In the genomic region with DNA sequence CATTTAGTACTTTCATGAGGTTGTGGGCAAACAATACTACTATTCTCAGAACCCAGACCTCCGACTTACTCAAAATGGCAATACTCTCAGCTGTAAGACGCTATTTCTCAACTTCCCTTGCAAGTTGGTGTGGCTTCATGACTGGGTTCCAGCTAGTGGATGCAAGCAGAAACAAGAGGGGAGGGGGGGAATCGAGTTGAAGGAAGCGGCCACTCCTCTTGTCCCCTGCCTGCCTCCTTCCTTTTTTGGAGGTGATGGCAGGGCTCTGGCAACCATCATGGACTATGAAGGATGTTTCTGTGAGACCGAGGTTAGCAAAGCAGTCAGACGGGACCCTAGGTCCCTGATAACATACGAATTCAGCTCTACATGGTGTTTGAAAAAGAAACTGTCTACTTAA, we compare ENCODE assay signal across 18 mouse cellular contexts.
DNase-seq lines count a peak whose midpoint lies in the region; ATAC-seq lines count a peak whose summit lies in the region.
"Had no signal": no experiment of that assay in that cellular context is flagged by ENCODE, and none has a peak within 500 bp of the region (broad histone marks: within the 10 kb centered on the region; RNA-seq: fewer than 3 reads in every experiment).

No protein-coding gene starts in this region.

- peaks cover 12 to 22% of the 10 kb centered on the region in 2 experiments for H3K4me1 ChIP-seq in heart, embryonic 14.5 days (ENCODE audit: control insufficient read depth in 2 of 2, insufficient read depth in 2 of 2, low read length in 2 of 2)
- peaks cover 31% of the 10 kb centered on the region for H3K4me1 ChIP-seq in limb, embryonic 10.5 days
- H3K4me1 ChIP-seq in forebrain, embryonic 15.5 days, result no peaks in the 10 kb centered on the region
- H3K4me1 ChIP-seq: megakaryocyte, embryonic 14.5 days; neural tube, embryonic 15.5 days had no signal

- H3K36me3 ChIP-seq in heart, embryonic 14.5 days (ENCODE audit: control insufficient read depth, insufficient read depth, low read length), result no peaks in the 10 kb centered on the region
- no peaks in the 10 kb centered on the region for H3K36me3 ChIP-seq in limb, embryonic 10.5 days
- H3K36me3 ChIP-seq in forebrain, embryonic 15.5 days, result no peaks in the 10 kb centered on the region
- H3K36me3 ChIP-seq: hindbrain, embryonic 12.5 days; intestine, embryonic 15.5 days; neural tube, embryonic 15.5 days had no signal

- no peaks in the 10 kb centered on the region for H3K9me3 ChIP-seq in heart, embryonic 14.5 days (ENCODE audit: control insufficient read depth, low read length)
- no peaks in the 10 kb centered on the region for H3K9me3 ChIP-seq in limb, embryonic 10.5 days (replicated peaks)
- H3K9me3 ChIP-seq in forebrain, embryonic 15.5 days, result no peaks in the 10 kb centered on the region
- H3K9me3 ChIP-seq: hindbrain, embryonic 12.5 days; intestine, embryonic 15.5 days; neural tube, embryonic 15.5 days had no signal

- peak overlapping the region; percentile 4 for H3K4me2 ChIP-seq in heart, embryonic 14.5 days (ENCODE audit: low read length)
- H3K4me2 ChIP-seq in forebrain, embryonic 15.5 days (replicated peaks), result no peak overlapping the region
- H3K4me2 ChIP-seq: hindbrain, embryonic 12.5 days; intestine, embryonic 15.5 days; neural tube, embryonic 15.5 days had no signal

- H3K27me3 ChIP-seq in heart, embryonic 14.5 days (ENCODE audit: control insufficient read depth, insufficient read depth, low read length), result no peaks in the 10 kb centered on the region
- H3K27me3 ChIP-seq in limb, embryonic 10.5 days (ENCODE audit: low read depth, poor library complexity, severe bottlenecking), result no peaks in the 10 kb centered on the region
- H3K27me3 ChIP-seq in forebrain, embryonic 15.5 days, result no peaks in the 10 kb centered on the region
- H3K27me3 ChIP-seq: hindbrain, embryonic 12.5 days; intestine, embryonic 15.5 days; neural tube, embryonic 15.5 days had no signal

- peak; percentile 44; the same call in 1 of the 2 replicates for ATAC-seq in heart, embryonic 14.5 days (ENCODE audit: insufficient number of reproducible peaks, insufficient read depth, low FRiP score, low read depth)
- ATAC-seq in forebrain, embryonic 15.5 days (replicated peaks), result no peak
- ATAC-seq: intestine, embryonic 15.5 days had no signal

- 16% methylated on average over 7 of the region's 7 CpGs for WGBS in heart, embryonic 14.5 days
- 64% methylated on average over 7 of the region's 7 CpGs for WGBS in limb, embryonic 10.5 days
- 73% methylated on average over 7 of the region's 7 CpGs for WGBS in forebrain, embryonic 15.5 days

- no peak for DNase-seq in heart, postnatal 10 days
- peak; percentile 35 for DNase-seq in NIH3T3 (ENCODE audit: low read depth)
- no peak for DNase-seq in limb, embryonic 10.5 days (ENCODE audit: low spot score)
- peak; percentile 56 for DNase-seq in lung, postnatal 36 days
- DNase-seq in spleen, postnatal 10 days (ENCODE audit: low spot score in 2 of 2), result no peak
- DNase-seq in ovary, postnatal 14 days (ENCODE audit: low spot score), result no peak
- DNase-seq: cerebellum, adult 11-12 months; cerebellum, postnatal 36 days; gastrocnemius, postnatal 14 days; liver; spleen, adult 18-20 months had no signal

- intact Hi-C loops in heart, postnatal 10 days (cut with DNase I), result no loop called here

- no peak overlapping the region for H3K9ac ChIP-seq in heart, embryonic 14.5 days (ENCODE audit: low read length)
- no peak overlapping the region for H3K9ac ChIP-seq in forebrain, embryonic 15.5 days (replicated peaks)
- H3K9ac ChIP-seq: hindbrain, embryonic 12.5 days; intestine, embryonic 15.5 days; neural tube, embryonic 15.5 days had no signal

- no peak overlapping the region for H3K4me3 ChIP-seq in heart, embryonic 14.5 days (ENCODE audit: control insufficient read depth in 1 of 2, insufficient read depth in 1 of 2, low read depth in 1 of 2, low read length in 2 of 2)
- no peak overlapping the region for H3K4me3 ChIP-seq in limb, embryonic 10.5 days
- no peak overlapping the region for H3K4me3 ChIP-seq in forebrain, embryonic 15.5 days
- H3K4me3 ChIP-seq: hindbrain, embryonic 12.5 days; intestine, embryonic 15.5 days; layer of hippocampus, adult 2 months; megakaryocyte, embryonic 14.5 days; neural tube, embryonic 15.5 days had no signal

- peak overlapping the region; percentile 38 to 83 for H3K27ac ChIP-seq in heart, embryonic 14.5 days (replicated peaks in 1 of 2; ENCODE audit: control insufficient read depth in 1 of 2, insufficient read depth in 1 of 2, low read depth in 2 of 2, low read length in 2 of 2)
- H3K27ac ChIP-seq in limb, embryonic 10.5 days, result 0 out of 2 replicates have a peak overlapping the region, but pooled peaks have one; percentile 17
- H3K27ac ChIP-seq in forebrain, embryonic 15.5 days (replicated peaks), result no peak overlapping the region
- H3K27ac ChIP-seq: hindbrain, embryonic 12.5 days; intestine, embryonic 15.5 days; layer of hippocampus, adult 2 months; neural tube, embryonic 15.5 days had no signal

Comparison
In these comparisons a context has a peak if more than half of its experiments do, and no peak if none do; other contexts are left out.
1. DNase-seq: peak in NIH3T3 (single experiment) and lung, postnatal 36 days (single experiment); none in heart, postnatal 10 days (0 of 2), limb, embryonic 10.5 days (single experiment), spleen, postnatal 10 days (0 of 2) and ovary, postnatal 14 days (single experiment).